Mouse (Mus musculus) ES-Bruce4 (cell line): ENCODE results near the gene Kif1b.

Experiments
- CTCF ChIP-seq: IDR thresholded peaks from one replicate; pipeline ENCODE4 v1.8.1; 2011; ENCODE audit warnings: low read depth, low read length
- EP300 ChIP-seq: IDR thresholded peaks from 2 replicates; pipeline ENCODE4 v1.6.1; 2011; ENCODE audit warnings: low read depth, low read length; ENCODE audit not compliant: insufficient read depth
- POLR2A ChIP-seq: IDR thresholded peaks from one replicate; pipeline ENCODE4 v1.8.1; 2011; ENCODE audit warnings: low read length; ENCODE audit not compliant: insufficient read depth

- TF ChIP-seq CTCF (no peak), POLR2A (no peak), EP300 (no peak)
Observed at GRCm38 (mm10) chr4:149314275-149314837, 6.9 kb upstream of the Kif1b start.
